Mouse (Mus musculus) myocyte (in vitro differentiated cells): ENCODE results near the gene Slc35f3. TPM values are rescaled to one million over a fixed set of nuclear protein-coding genes. Genes with fewer than 3 reads are reported as not detected.

Experiments used
- H3K27me3 ChIP-seq: one replicate; pipeline ENCODE4 v1.6.1; 2011; ENCODE audit not compliant: control insufficient read depth, insufficient read depth, insufficient read length
- H3K36me3 ChIP-seq: one replicate; pipeline ENCODE4 v1.6.1; 2011; ENCODE audit not compliant: control insufficient read depth, insufficient read depth
- H3K4me2 ChIP-seq: one replicate; pipeline ENCODE4 v1.6.1; 2011; ENCODE audit warnings: low read depth, control low read depth
- H3K4me3 ChIP-seq: one replicate; pipeline ENCODE4 v1.5.1; 2011; ENCODE audit warnings: mild to moderate bottlenecking, control low read depth, moderate library complexity
- H3K79me2 ChIP-seq: one replicate; pipeline ENCODE4 v1.6.1; 2011; ENCODE audit not compliant: control insufficient read depth, insufficient read depth
- H3ac ChIP-seq: one replicate; pipeline ENCODE4 v1.6.1; 2011; ENCODE audit not compliant: control insufficient read depth, insufficient read length
- CEBPB ChIP-seq: IDR thresholded peaks from 2 replicates; pipeline ENCODE4 v1.6.1; 2011; ENCODE audit warnings: mild to moderate bottlenecking, moderate library complexity; ENCODE audit not compliant: poor library complexity, insufficient read depth, severe bottlenecking
- E2F4 ChIP-seq: IDR thresholded peaks from one replicate; pipeline ENCODE4 v1.6.1; 2011; ENCODE audit warnings: mild to moderate bottlenecking, control low read depth, moderate library complexity; ENCODE audit not compliant: insufficient read depth
- MAX ChIP-seq: IDR thresholded peaks from one replicate; pipeline ENCODE4 v1.6.1; 2011; ENCODE audit warnings: low read depth, mild to moderate bottlenecking, control low read depth
- MYOD1 ChIP-seq, 3 experiments: IDR thresholded peaks; one replicate each; pipeline ENCODE4 v1.6.1; 2011; ENCODE audit warnings: control low read depth in 2 of 3, low read depth in 2 of 3, mild to moderate bottlenecking in 2 of 3, moderate library complexity in 1 of 3; ENCODE audit not compliant: insufficient read length in 2 of 3, control insufficient read depth in 1 of 3
- MYOG ChIP-seq, 3 experiments: IDR thresholded peaks; one replicate each; pipeline ENCODE4 v1.6.1; 2011; ENCODE audit warnings: control low read depth in 2 of 3, low read depth in 2 of 3, mild to moderate bottlenecking in 2 of 3; ENCODE audit not compliant: insufficient read length in 2 of 3, control insufficient read depth in 1 of 3, insufficient read depth in 1 of 3
- POLR2A ChIP-seq: IDR thresholded peaks from one replicate; pipeline ENCODE4 v1.6.1; 2011; ENCODE audit warnings: low read depth, mild to moderate bottlenecking, control low read depth, moderate library complexity; ENCODE audit not compliant: insufficient read length
- POLR2AphosphoS2 ChIP-seq: IDR thresholded peaks from one replicate; pipeline ENCODE4 v1.6.1; 2011; ENCODE audit warnings: low read depth, control low read depth; ENCODE audit not compliant: insufficient read length
- REST ChIP-seq: IDR thresholded peaks from one replicate; pipeline ENCODE4 v1.6.1; 2011; ENCODE audit warnings: mild to moderate bottlenecking, control low read depth, moderate library complexity; ENCODE audit not compliant: insufficient read depth, insufficient read length
- SRF ChIP-seq: IDR thresholded peaks from one replicate; pipeline ENCODE4 v1.6.1; 2011; ENCODE audit warnings: low read depth; ENCODE audit not compliant: control insufficient read depth, insufficient read length
- TCF12 ChIP-seq: IDR thresholded peaks from one replicate; pipeline ENCODE4 v1.6.1; 2011; ENCODE audit warnings: mild to moderate bottlenecking, control low read depth; ENCODE audit not compliant: poor library complexity, insufficient read depth, severe bottlenecking
- TCF3 ChIP-seq: IDR thresholded peaks from one replicate; pipeline ENCODE4 v1.6.1; 2011; ENCODE audit warnings: low read depth, control low read depth; ENCODE audit not compliant: insufficient read length
- USF1 ChIP-seq: IDR thresholded peaks from one replicate; pipeline ENCODE4 v1.6.1; 2011; ENCODE audit warnings: low read depth, mild to moderate bottlenecking, control low read depth, moderate library complexity
- polyA plus RNA-seq: library from polyadenylated mRNA; unstranded; fragments of >200 nt; fragmentation: generic; extraction: Trizol; gene quantifications from one replicate; pipeline ENCODE4 v1.2.1, GENCODE M21; 2012; ENCODE audit warnings: missing spikeins

The Slc35f3 gene
- polyA plus RNA-seq, 1 experiment: 0.02 TPM

DNA sequence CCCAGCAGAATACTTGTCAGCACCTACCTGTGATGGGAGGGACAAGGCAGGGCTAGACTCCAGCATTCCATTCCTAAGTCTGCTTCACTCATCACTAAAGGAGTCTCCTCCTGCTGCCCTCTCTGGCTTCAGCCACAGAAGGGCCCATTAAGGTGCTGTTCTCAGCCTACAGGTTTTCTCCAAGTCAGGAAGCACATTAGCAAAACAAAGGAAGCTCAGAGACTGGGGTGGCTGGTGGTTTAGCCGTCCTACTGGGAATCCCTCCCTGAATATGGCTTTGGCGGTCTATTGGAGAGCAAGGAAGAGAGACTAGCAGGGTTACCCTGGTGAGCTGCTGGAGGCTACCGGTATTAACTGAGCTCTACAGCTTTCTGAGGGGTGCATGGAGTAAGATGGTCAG, 59.6 kb downstream of the Slc35f3 start:
- no peak overlapping the region for H3K4me2 ChIP-seq
- H3K79me2 ChIP-seq: no peaks in the 10 kb centered on the region
- H3K4me3 ChIP-seq: no peak overlapping the region
- no peak for TF ChIP-seq TCF3
- no peak for TF ChIP-seq SRF
- TF ChIP-seq CEBPB: no peak
- no peak for TF ChIP-seq POLR2A
- TF ChIP-seq MYOG (IDR thresholded peaks at IDR 0.05; ENCODE audit: control insufficient read depth in 1 of 3, insufficient read depth in 1 of 3, insufficient read length in 2 of 3, low read depth in 2 of 3): no peak
- no peak for TF ChIP-seq MAX
- no peak for TF ChIP-seq TCF12
- no peak for TF ChIP-seq POLR2AphosphoS2
- no peak for TF ChIP-seq E2F4
- TF ChIP-seq REST: no peak
- TF ChIP-seq USF1: no peak
- no peak for TF ChIP-seq MYOD1 (IDR thresholded peaks at IDR 0.05; ENCODE audit: control insufficient read depth in 1 of 3, insufficient read length in 2 of 3, low read depth in 2 of 3)
- H3K27me3 ChIP-seq: no peaks in the 10 kb centered on the region
- H3ac ChIP-seq: no peak overlapping the region
- no peaks in the 10 kb centered on the region for H3K36me3 ChIP-seq

DNA sequence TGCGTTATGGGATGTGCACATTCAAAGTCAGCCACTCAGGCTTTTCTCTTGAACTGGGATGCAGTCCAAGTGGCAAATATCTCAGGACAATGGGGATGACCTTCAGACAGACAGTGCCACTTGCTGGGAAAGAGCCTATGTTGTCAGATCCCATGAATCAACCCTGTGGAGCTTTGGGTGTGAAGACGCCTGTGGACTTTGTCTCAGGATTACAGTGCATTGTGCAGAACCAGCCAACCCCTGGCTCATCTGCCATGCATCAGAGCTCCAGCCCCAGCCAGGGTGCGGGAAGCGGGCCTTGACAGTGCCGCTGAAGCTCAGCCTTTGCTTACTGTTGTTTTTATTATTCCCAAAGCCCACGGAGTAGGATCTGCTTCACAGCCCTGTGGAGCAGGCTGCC, 60.9 kb downstream of the Slc35f3 start:
- no peaks in the 10 kb centered on the region for H3K79me2 ChIP-seq
- no peak for TF ChIP-seq TCF12
- no peak for TF ChIP-seq MAX
- TF ChIP-seq POLR2A: no peak
- TF ChIP-seq USF1: no peak
- no peak for TF ChIP-seq SRF
- no peak for TF ChIP-seq MYOD1 (IDR thresholded peaks at IDR 0.05; ENCODE audit: control insufficient read depth in 1 of 3, insufficient read length in 2 of 3, low read depth in 2 of 3)
- no peak for TF ChIP-seq CEBPB
- no peak for TF ChIP-seq MYOG (IDR thresholded peaks at IDR 0.05; ENCODE audit: control insufficient read depth in 1 of 3, insufficient read depth in 1 of 3, insufficient read length in 2 of 3, low read depth in 2 of 3)
- TF ChIP-seq POLR2AphosphoS2: no peak
- no peak overlapping the region for H3K4me2 ChIP-seq
- H3ac ChIP-seq: no peak overlapping the region
- H3K4me3 ChIP-seq: no peak overlapping the region
- no peaks in the 10 kb centered on the region for H3K27me3 ChIP-seq
- no peaks in the 10 kb centered on the region for H3K36me3 ChIP-seq

DNA sequence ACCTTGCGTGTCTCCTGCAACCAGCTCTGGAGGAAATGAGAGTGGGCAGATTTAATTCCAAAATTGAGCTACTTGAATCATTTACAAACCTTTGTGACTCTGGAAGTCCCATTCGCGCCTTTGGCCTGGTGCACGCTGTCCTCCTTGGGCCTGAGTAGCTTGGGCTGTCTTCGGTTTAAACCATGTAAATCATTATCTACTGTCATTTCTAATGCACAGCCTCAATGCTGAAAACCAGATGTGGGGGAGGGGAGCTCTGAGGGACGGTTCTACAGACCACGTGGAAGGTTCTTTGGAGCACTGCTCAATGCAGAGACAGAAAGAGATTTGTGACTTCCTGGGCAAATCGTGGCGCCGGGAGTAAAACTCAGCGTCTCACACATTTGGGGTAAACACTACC, 61.7 kb downstream of the Slc35f3 start:
- Histone ChIP-seq H3K4me3 (no peak overlapping the region), H3ac (no peak overlapping the region), H3K79me2 (no peaks in the 10 kb centered on the region), H3K36me3 (no peaks in the 10 kb centered on the region), H3K27me3 (no peaks in the 10 kb centered on the region), H3K4me2 (no peak overlapping the region)
- TF ChIP-seq MAX (no peak), REST (no peak), CEBPB (no peak), MYOD1 (IDR thresholded peaks at IDR 0.05; ENCODE audit: control insufficient read depth in 1 of 3, insufficient read length in 2 of 3, low read depth in 2 of 3) (no peak), TCF12 (no peak), USF1 (no peak), TCF3 (no peak), POLR2AphosphoS2 (no peak), SRF (no peak), POLR2A (no peak), E2F4 (no peak), MYOG (IDR thresholded peaks at IDR 0.05; ENCODE audit: control insufficient read depth in 1 of 3, insufficient read depth in 1 of 3, insufficient read length in 2 of 3, low read depth in 2 of 3) (no peak)

DNA sequence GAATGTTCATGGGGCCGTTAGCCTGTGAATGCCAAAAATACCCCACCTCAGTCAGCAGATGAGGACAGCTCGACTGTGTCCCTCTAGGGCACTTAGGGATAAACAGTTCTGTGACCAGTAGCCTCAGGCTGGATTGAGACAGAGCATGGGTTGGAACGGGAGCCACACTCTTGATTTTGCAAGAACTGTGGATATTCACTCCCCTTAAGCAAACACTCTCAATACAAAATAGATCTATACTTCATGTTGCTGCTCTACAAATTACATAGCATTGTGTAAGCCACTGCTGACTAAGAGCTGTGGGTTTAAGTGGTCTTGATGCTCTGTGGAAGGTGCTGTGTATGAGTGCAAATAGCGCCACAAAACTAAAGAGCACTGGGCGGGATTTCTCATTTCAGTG, 62.3 kb downstream of the Slc35f3 start:
- no peaks in the 10 kb centered on the region for H3K79me2 ChIP-seq
- no peaks in the 10 kb centered on the region for H3K27me3 ChIP-seq
- no peak overlapping the region for H3K4me2 ChIP-seq
- no peaks in the 10 kb centered on the region for H3K36me3 ChIP-seq
- H3ac ChIP-seq: no peak overlapping the region
- H3K4me3 ChIP-seq: no peak overlapping the region
- TF ChIP-seq SRF (no peak), POLR2A (no peak), TCF3 (no peak), USF1 (no peak), MAX (no peak), CEBPB (no peak), REST (no peak), MYOG (IDR thresholded peaks at IDR 0.05; ENCODE audit: control insufficient read depth in 1 of 3, insufficient read depth in 1 of 3, insufficient read length in 2 of 3, low read depth in 2 of 3) (no peak), MYOD1 (IDR thresholded peaks at IDR 0.05; ENCODE audit: control insufficient read depth in 1 of 3, insufficient read length in 2 of 3, low read depth in 2 of 3) (no peak), E2F4 (no peak), TCF12 (no peak), POLR2AphosphoS2 (no peak)

DNA sequence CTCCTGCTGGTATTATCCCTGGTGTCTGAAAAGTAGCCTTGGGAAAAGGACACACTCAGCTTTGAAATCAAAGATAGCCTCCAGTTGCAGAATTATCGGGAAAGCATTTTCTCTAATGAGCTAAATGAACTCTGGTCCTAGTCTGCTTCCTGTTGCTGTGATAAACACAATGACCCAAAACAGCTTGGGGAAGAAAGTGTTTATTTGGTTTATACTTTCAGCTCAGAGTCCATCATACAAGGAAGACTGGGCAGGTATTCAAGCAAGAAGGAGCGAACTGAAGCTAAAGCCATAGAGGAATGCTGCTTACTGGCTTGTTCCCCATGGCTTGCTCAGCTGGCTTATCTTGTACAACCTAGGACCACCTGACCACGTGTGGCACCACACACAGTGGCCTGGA, 67.9 kb downstream of the Slc35f3 start:
- no peak overlapping the region for H3ac ChIP-seq
- no peaks in the 10 kb centered on the region for H3K79me2 ChIP-seq
- H3K4me2 ChIP-seq: no peak overlapping the region
- TF ChIP-seq REST (no peak), POLR2A (no peak), SRF (no peak), CEBPB (no peak)
- H3K27me3 ChIP-seq: peaks cover 6% of the 10 kb centered on the region
- no peaks in the 10 kb centered on the region for H3K36me3 ChIP-seq
- no peak overlapping the region for H3K4me3 ChIP-seq
